Mouse (Mus musculus) retina, postnatal 7 days (tissue): ENCODE measurements around the gene Tfb2m.

Experiments used
- DNase-seq: peaks from one replicate; pipeline ENCODE4 v3.0.0-alpha.2; 2012; ENCODE audit warnings: low read depth, low spot score

The Tfb2m gene

DNA sequence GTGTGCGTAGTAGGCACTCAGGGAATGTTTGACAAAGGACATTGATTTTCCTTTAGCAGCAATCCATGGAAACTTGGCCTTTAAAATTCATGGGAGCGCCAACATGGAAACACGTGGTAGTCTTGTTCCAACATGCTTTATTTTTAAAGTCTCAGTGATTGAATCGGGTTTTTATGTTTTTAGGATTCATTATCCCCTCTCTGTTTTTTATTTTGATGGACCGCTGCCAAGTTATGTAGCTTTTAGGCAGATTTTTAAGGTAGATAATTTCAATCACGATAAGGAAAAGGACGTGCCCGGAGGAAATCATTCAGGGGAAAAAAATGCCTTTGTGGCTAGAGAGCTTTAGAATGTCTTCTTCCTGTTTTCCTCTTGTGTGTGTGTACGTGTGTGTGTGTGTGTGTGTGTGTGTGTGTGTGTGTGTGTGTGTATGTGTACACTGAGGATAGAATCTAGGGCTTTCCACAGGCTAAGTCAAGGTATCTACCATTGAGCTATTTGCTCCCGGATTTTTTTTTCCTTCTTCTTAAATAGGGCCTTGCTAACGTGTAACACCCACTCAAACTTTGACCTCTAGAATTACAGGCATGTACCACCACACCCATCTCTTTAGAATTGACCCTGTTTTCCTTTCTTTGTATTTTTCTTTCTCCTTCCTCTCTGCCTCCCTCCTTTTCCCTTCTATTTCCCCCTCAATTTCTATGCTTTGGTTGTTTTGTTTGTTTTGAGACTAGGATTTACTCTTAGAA is 13.6 kb upstream of the Tfb2m start:
- DNase-seq, result no peak

DNA sequence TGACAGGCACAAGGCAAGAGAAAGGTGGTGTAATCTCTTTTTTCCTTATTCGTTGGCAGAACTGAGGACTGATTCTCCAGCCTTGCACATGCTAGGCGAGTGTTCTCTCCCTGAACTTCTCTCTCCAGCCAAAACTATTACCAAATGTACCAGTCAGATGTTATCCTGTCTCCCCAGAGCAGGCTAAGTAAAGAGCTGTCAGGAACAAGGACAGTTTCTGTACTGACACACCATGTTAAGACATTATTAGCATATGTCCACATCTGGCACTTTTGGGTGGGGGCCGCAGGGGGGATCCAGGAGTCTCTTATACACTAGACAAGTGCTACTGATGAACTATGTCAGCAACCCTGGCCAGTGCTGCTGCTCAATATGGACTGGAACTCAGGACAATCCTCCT is 10.9 kb upstream of the Tfb2m start:
- no peak for DNase-seq

DNA sequence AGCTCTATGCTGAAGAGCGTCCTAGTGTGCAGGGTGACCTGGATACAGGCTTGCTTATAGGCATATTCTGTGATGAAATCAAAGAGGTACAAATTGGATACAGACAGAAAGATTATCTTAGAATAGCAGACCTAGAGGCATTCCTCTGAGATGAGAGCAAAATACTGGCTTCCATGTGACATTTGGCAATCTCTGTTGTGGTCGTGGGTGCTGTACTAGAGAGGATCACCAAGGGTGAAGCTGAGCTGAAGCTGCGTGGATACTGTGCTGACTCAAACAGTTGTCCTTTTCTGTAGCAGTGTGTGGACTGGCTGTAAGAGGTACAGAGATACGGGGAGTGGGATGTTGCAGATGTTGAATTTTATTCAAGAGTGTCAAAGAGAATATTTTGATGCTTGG is 7.9 kb upstream of the Tfb2m start:
- no peak for DNase-seq

GRCm38 (mm10) chr1:179553197-179553948 is 7.3 kb upstream of the Tfb2m start:
- DNase-seq, result peak; percentile 13

GRCm38 (mm10) chr1:179552751-179553150 is 6.7 kb upstream of the Tfb2m start:
- no peak for DNase-seq

- DNase-seq, result no peak
Observed at GRCm38 (mm10) chr1:179551921-179552320, 5.9 kb upstream of the Tfb2m start.

DNA sequence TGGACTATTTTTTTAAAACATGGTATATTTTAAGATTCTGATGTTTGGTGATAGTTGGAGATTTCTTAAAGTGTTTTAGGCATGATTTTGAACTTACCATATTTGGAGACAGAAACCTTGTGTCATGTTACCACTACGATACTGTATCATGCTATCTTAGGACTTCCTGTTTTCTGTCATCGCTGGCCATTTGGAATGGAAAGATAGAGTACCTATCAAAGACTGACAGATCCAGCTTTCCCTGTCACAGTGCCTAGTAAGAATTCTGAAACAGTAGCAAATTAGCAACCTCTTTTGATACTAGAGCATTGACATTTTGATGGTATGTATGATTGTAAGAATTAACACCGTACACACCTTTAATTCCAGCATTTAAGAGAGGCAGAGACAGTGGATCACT is 5.3 kb upstream of the Tfb2m start:
- DNase-seq, result no peak

DNA sequence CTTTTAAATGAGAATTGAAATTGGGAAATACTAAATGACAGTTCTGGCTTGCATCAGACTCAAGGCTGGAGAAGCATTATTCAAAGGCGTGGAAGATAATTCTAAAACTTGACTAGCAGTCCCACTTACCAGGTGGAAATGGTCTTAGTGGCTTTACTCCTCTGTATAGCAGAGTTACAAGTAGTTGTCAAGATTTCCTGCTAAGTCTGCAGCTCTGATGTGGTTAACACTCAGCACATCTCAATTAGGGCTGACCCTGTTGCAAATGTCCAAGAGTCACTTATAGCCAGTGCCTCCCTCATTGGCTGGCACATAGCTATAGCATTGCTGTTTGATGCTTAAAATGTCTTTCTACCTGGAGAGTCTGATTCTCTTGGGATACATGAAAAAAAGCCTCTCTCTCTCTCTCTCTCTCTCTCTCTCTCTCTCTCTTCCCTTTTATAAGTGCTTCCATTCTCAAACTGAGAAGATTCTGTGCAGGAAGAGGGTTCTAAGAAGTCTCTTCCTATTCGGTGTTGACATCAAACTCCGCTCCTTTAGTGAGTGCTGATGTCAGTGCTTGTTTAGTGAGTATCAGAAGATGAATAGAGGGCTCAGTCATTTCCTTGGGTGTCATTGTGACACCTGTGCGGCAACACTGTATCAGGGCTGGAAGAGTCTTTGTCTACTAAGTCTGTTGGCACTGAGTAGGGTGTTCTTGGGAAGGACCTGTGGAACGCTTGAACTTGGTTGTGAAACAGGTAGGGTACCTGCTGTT is 3.1 kb upstream of the Tfb2m start:
- no peak for DNase-seq

DNA sequence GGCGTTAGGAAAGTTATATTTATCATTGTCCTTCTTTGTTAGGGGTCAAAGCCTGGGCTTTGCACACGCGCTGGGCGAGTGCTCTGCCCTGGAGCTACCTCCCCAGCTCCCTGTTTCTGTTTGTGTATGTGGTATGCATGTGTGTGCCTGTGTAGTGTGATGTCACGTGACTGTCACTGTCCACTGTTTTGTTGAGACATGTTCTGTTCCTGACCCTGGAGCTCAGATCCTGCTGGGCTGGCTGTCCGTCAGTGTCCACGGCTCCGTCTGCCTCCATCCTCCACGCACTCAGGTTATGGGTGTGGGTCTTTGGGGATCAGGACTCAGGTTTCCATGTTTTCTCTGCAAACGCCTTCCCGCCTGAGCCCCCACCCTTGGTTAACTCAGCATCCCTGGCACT is 2.2 kb upstream of the Tfb2m start:
- no peak for DNase-seq

DNA sequence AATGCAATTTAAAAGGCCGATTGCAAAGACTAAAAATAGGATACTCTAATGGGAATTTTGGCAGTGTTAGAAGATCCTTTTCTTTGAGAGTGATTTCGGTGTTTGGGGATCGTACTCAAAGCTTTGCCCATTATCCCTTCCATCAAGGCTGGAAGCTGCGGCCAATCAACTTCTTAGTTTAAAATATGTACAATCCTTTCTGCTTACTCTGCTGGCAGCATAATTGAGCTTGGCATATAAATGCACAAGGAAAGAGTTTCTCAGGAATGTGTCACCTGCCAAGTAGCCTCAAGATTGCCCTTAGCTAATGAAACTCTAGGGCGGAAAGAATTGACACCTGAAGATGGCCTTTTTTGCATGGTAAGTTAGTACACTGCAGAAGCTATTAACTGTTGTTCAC is 1.1 kb upstream of the Tfb2m start:
- no peak for DNase-seq

DNA sequence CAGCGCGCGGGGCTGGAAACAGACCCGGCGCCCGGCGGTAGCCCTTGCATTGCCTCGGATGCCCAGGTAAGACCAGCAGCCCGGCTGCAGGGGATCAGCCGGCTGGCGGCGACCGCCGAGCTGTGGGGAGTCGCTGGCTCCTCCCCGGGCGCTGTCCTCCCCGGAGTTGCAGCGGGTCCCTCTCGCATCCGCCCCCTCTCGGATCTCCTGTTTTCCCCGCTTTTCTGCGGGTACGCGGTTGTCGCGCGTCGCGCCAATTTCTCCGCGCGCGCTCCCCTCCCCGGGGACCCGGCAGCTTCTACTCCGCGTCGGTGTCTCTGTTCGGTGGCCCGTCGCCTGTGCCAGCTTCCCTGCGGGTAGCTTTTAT is 467 bp upstream of the Tfb2m start:
- no peak for DNase-seq

DNA sequence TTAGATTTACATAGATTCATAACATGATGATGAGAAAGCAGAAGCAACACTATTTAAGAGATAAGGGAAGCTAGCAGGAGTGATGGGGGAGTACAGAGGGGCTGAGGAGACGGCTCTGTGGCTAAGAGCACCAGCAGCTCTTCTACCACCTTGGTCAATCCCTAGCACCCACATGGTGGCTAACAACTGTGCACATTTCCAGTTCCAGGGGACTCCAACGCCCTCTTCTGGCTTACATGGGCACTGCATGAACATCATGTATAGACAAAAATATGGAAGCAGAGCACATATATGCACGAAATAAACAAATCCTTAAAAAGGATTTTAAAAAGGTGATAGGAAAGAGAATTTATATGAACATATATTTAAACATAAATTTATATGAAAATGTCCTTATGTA is 4.6 kb downstream of the Tfb2m start:
- DNase-seq, result no peak

DNA sequence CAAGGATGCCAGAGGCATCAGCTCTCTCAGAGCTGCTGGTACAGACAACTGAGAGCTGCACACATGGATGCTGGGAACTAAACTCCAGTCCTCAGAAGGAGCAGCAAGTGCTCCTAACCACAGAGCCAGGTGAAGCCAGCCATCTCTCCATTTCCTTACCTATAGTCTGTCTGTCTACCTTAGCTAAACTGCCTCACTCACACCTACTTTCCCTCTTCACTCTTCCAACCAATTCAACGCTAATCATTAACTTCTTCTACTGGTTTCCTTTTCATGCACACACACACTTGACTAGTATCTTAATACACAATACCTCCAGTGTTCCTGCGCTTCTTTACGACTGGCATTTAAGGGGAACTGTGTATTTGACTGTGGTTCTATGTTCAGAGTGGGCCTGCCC is 6.2 kb downstream of the Tfb2m start:
- DNase-seq, result no peak

- no peak for DNase-seq
Observed at GRCm38 (mm10) chr1:179539054-179539453, 7.0 kb downstream of the Tfb2m start.

DNA sequence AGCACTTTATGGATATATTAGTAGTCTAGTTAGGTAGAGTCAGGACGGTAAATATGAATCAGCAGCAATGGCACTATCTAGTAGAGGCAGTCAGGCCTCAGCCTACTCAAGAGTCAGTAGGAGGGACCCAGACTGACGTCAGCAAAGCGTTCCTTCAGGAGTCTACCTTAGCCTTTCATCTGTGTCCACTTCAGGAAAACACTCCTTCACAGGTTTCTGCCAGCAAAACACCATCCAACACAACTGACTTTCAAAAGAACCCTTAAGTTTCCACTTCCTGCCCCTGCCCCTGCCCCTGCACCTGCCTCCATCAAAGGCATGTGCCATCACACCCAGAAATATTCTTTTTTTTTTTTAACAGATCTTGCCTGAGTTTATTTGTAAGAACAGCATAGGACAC is 26.2 kb downstream of the Tfb2m start:
- DNase-seq, result no peak

GRCm38 (mm10) chr1:179517713-179518465 is 28.2 kb downstream of the Tfb2m start, which contains the start of gene Smyd3:
Smyd3 (minus strand) TSS chr1:179518041.
- DNase-seq, result peak; percentile 73

DNA sequence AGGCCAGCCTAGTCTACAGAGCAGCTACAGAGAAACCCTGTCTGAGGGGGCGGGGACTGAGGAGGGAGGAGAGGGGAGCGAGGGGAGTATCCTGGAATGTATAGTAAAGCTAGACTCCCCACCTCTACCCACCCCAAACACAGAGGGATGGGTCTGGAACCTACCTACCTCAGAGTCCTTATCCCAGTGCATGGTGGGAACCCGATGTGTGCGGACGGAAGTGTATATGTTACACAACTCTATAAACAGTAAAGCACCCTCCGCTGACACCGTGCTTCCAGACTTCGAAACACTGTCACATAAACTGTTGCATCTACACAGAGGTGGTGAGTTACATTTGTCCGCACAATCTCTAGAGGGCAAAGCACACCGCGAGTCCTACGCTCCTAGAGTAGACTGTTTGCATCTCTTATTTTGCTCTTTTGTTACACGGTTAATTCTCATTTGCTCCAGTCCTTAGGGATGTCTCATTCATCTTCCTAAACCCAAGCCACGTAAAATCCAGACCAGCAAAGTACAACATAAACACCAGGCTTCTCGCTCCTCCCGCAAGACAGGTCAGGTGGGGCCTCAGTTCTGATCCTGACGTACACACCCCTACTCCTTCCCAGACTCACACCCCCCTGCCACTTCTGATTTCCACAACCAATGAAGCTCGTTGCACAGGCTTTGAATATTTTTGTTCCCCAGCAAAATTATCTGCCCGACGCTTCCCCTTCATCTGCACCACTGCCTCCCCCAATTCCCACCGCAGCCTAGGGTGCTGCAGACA is 28.9 kb downstream of the Tfb2m start:
- DNase-seq, result no peak

GRCm38 (mm10) chr1:179511895-179512294 is 34.2 kb downstream of the Tfb2m start:
- no peak for DNase-seq

DNA sequence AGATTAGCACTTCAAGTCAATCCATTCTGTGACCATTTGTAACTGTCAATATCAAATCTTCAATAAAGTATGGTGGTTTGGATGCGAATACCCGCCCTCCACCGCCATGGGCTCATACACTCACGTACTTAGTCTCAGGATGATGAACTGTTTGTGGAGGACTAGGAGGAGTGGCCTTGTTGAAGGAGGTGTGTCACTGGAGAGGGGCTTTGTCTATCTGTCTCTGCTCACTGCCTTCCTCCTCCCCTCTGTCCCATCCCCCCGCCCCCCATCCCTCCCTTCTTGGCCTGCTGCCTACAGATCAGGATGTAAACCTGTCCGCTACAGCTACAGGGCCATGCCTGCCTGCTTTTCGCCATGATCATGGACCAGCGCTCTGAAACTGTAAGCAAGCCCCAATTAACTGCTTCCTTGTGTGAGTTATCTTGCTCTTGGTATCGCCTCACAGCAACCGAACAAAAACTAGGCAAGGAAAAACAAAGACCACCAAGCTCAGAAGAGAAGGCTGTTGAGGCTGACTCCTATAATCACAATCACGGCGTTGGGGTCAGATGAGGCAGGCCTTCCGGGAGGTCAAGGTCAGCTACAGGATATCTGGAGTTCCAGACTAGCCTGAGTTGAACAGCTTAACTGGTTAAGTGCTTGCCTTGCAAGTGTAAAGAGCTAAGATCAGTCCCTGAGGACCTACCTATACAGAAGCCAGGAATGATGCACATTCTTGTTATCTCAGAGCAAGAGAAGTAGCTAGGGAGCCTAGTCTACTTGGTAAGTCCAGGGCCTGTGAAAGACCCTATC is 35.3 kb downstream of the Tfb2m start:
- DNase-seq, result no peak
